Mouse (Mus musculus): ENCODE data around the gene Psma6.

Psma6 gene

GRCm38 (mm10) chr12:55463992-55464845 is 80.2 kb downstream of the Psma6 start:
- no peak for DNase-seq (ENCODE audit: low spot score in 2 of 2)

- peak; percentile 36 to 50 for DNase-seq (ENCODE audit: low spot score in 2 of 2)
Measured at GRCm38 (mm10) chr12:55464846-55465361, 80.9 kb downstream of the Psma6 start.

GRCm38 (mm10) chr12:55465401-55465983 is 81.5 kb downstream of the Psma6 start:
- DNase-seq (ENCODE audit: low spot score in 2 of 2) = peak; percentile 62 to 65

- DNase-seq (ENCODE audit: low spot score in 2 of 2) = no peak
Measured at GRCm38 (mm10) chr12:55466088-55466701, 82.2 kb downstream of the Psma6 start.

DNA sequence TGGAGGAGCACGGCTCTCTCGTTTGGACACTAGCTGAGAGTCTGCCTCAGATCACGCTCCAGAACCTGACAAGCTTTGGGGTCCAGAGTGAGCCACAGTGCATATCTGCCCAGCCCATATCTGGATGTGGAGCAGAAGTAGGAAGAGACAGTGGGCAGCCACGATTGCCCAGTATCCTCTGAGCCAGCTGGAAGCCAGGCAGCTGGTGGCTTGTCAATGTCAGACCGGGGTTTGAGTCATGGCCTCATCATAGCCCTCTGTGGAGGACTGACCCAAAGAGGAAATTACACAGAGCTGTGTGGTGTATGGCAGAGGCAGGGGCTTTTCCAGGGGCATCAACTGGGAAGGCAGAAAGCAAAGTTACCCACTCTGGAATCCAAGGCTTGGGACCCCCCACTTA is 82.8 kb downstream of the Psma6 start:
- DNase-seq (ENCODE audit: low spot score in 2 of 2) = no peak

DNA sequence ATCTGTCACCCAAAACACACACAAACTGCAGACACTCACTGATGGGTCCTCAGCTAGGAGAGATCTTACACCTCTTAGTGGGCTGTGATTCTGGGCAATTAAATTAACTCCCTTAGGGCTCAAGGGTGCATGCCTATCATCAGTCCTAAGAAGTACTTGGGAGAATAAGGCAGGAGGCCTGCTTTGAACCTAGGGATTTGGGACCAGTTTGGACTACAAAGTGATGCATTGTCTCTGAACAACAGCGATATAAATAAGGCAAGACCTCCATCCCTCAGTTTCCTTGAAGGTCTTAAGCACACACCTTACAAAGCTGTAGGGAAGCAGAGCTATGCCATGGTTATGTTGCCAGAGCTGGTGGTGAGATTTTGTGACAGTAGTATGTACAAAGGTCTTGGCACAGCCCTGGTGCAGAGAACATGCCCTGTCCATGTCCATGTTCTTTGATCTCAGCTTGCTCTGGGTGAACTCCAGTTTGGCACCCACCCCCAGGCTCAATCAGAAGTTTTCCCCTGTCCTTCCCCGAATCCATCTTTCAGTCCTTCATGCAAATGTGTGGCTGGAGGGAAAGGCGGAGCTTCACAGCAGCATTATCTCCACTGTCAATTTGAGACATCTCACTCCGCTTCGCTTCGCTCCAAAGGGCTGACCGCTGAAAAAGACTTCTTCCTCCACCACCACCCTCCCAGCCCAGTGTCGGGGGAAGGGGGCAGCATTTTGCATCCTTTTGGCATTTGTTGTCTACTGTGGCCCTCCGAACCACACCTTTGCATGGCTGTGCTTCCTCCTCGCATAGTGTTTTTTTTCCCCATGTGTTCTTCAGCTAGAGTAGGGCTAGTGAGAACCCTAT is 83.5 kb downstream of the Psma6 start:
- no peak for DNase-seq (ENCODE audit: low spot score in 2 of 2)
